Mouse (Mus musculus) neural tube, embryonic 13.5 days (tissue): ENCODE results near the gene Oit3. TPM values are rescaled to one million over a fixed set of nuclear protein-coding genes. Genes with fewer than 3 reads are reported as not detected.
A peak's percentile ranks its signal among the peaks of the same experiment; 100 is the strongest.

ENCODE experiments used
- ATAC-seq: fragments of 200-750 bp; cut with Nextera tagmentation; 2 replicates; pipeline ENCODE4 v1.8.0; 2017; ENCODE audit warnings: low read depth, mild to moderate bottlenecking, moderate TSS enrichment, moderate library complexity
- H3K27ac ChIP-seq: fragments of 300-500 bp; sonication (generic); replicated peaks from 2 replicates; pipeline ENCODE4 v1.5.1; 2015; ENCODE audit warnings: moderate library complexity, mild to moderate bottlenecking, inconsistent platforms
- H3K27me3 ChIP-seq: fragments of 300-500 bp; sonication (generic); 2 replicates; pipeline ENCODE4 v1.6.1; 2015; ENCODE audit warnings: mild to moderate bottlenecking, inconsistent platforms
- H3K36me3 ChIP-seq: fragments of 300-500 bp; sonication (generic); 2 replicates; pipeline ENCODE4 v1.6.1; 2015; ENCODE audit warnings: mild to moderate bottlenecking, inconsistent platforms
- H3K4me1 ChIP-seq: fragments of 300-500 bp; sonication (generic); replicated peaks from 2 replicates; pipeline ENCODE4 v1.6.1; 2015; ENCODE audit warnings: inconsistent platforms
- H3K4me2 ChIP-seq: fragments of 300-500 bp; sonication (generic); 2 replicates; pipeline ENCODE4 v1.6.1; 2015; ENCODE audit warnings: inconsistent platforms, mild to moderate bottlenecking, moderate library complexity
- H3K4me3 ChIP-seq: fragments of 300-500 bp; sonication (generic); 2 replicates; pipeline ENCODE4 v1.5.1; 2015; ENCODE audit warnings: mild to moderate bottlenecking, inconsistent platforms
- H3K9ac ChIP-seq: fragments of 300-500 bp; sonication (generic); 2 replicates; pipeline ENCODE4 v1.6.1; 2015; ENCODE audit warnings: moderate library complexity, mild to moderate bottlenecking, inconsistent platforms
- H3K9me3 ChIP-seq: fragments of 300-500 bp; sonication (generic); 2 replicates; pipeline ENCODE4 v1.6.1; 2016; ENCODE audit warnings: inconsistent platforms
- WGBS: fragments of 180-500 bp; shearing (Covaris S2); methylation state at CpG from one replicate; pipeline ENCODE4 v1.1.7; 2015; 5-methylcytosine and 5-hydroxymethylcytosine counted together
- polyA plus RNA-seq: library from polyadenylated mRNA; unstranded; fragments of >200 nt; fragmentation: Nextera tagmentation; extraction: Ambion mirVana; gene quantifications from 2 replicates; pipeline ENCODE4 v1.2.1, GENCODE M21; 2015

The Oit3 gene
- polyA plus RNA-seq, result 0.20 and 0.21 TPM in 2 replicates

DNA sequence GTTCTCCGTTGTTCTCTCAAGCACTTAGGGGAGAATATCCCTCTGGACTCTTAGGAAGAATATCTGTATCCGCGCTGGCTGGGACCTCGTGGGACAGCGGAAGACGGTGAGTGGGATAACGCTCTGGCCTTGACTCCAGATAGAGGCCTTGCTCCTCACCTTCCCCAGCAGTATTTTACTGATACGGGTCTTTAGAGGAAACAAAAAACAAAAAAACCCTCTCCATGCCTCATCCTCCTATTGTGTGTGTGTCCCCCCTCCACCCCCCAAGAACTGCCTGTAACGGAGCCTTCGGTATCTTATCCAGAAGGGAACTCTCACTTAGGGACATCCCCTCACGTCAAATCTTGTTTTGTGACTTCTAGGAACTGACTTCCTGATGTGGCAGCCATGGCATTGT is at the start of gene Oit3:
Gene Oit3, minus strand, starts transcription at position 44 of the 400 bp plus-strand sequence.
- no peak within 1 kb of the TSS for H3K27ac ChIP-seq
- H3K9me3 ChIP-seq, result no peaks in the 10 kb centered on the region
- no peak within 1 kb of the TSS for H3K4me2 ChIP-seq
- no peak for ATAC-seq
- no peak within 1 kb of the TSS for H3K9ac ChIP-seq
- WGBS, result 81% methylated on average over 11 of the region's 11 CpGs
- H3K4me1 ChIP-seq, result peaks cover 9% of the 10 kb centered on the region
- no peaks in the 10 kb centered on the region for H3K27me3 ChIP-seq
- H3K36me3 ChIP-seq, result no peaks in the 10 kb centered on the region
- no peak within 1 kb of the TSS for H3K4me3 ChIP-seq

DNA sequence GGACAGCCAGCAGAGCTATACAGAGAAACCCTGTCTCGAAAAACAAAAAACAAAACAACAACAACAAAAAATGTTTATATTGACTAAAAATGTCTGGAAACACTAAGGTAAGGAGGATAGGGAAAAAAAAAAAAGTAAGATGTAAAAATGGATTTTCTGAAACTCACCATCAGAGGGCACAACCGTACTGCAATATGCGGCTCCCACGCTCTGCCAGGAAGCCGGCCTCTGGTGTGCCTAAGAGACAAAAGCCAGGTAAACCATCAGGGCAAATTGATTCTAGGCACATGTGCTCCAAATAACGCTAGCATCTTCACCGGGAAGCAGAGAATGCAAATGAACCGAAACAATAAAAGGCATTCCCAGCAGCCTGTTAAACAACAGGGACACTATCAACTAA is 49.3 kb upstream of the Oit3 start:
- ATAC-seq, result no peak
- Histone ChIP-seq H3K4me3 (no peak overlapping the region), H3K27me3 (no peaks in the 10 kb centered on the region), H3K36me3 (0 out of 2 replicates have a peak, but pooled peaks cover 5% of the 10 kb centered on the region), H3K9me3 (peaks cover 10% of the 10 kb centered on the region; the same call in 1 of the 2 replicates), H3K9ac (no peak overlapping the region), H3K4me2 (no peak overlapping the region), H3K27ac (no peak overlapping the region), H3K4me1 (no peaks in the 10 kb centered on the region)
- WGBS, result 78% methylated on average over 8 of the region's 8 CpGs

DNA sequence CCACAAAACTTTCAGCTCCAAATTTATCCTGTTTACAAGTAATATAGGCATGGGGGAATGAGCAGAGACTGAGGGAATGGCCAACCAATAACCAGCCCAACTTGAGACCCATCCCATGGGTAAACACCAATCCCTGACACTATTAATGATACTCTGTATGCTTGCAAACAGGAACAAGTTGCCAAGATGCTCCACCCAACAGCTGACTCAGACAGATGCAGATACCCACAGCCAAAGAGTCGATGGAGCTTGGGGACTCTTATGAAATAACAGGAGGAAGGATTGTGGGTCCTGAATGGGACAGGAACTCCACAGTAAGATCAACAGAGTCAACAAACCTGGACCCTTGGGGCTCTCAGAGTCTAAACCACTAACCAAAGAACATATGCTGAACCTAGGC is 47.8 kb upstream of the Oit3 start:
- Histone ChIP-seq H3K27me3 (no peaks in the 10 kb centered on the region), H3K4me3 (no peak overlapping the region), H3K9ac (no peak overlapping the region), H3K27ac (no peak overlapping the region), H3K4me2 (no peak overlapping the region), H3K9me3 (peaks cover 10% of the 10 kb centered on the region; the same call in 1 of the 2 replicates), H3K4me1 (peaks cover 4% of the 10 kb centered on the region), H3K36me3 (0 out of 2 replicates have a peak, but pooled peaks cover 5% of the 10 kb centered on the region)
- WGBS, result 97% methylated on average over 1 of the region's 1 CpGs
- ATAC-seq, result no peak

DNA sequence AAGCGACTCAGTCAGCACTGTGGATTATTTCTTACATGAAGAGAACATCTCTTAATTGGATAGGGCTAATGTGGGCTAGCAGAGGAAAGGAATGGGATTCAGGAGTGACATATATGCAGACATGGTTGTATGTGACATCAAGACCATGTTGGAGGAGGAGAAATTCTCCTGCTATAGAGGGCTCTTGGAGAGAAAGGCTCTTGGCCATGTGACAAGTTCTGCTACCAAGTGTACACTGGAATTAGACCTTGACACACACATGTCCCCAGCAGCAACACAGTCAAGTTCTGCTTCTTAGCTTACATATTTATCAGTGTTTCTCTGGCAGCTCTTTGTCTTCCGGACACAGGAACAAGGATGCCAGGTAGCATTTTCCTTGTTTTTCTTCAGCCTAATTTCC is 45.8 kb upstream of the Oit3 start:
- Histone ChIP-seq H3K4me1 (peaks cover 10% of the 10 kb centered on the region), H3K4me2 (no peak overlapping the region), H3K36me3 (0 out of 2 replicates have a peak, but pooled peaks cover 5% of the 10 kb centered on the region), H3K9me3 (peaks cover 9% of the 10 kb centered on the region; the same call in 1 of the 2 replicates), H3K27ac (no peak overlapping the region), H3K4me3 (no peak overlapping the region), H3K9ac (no peak overlapping the region), H3K27me3 (no peaks in the 10 kb centered on the region)
- no peak for ATAC-seq
- WGBS, result 88% methylated on average over 2 of the region's 2 CpGs

DNA sequence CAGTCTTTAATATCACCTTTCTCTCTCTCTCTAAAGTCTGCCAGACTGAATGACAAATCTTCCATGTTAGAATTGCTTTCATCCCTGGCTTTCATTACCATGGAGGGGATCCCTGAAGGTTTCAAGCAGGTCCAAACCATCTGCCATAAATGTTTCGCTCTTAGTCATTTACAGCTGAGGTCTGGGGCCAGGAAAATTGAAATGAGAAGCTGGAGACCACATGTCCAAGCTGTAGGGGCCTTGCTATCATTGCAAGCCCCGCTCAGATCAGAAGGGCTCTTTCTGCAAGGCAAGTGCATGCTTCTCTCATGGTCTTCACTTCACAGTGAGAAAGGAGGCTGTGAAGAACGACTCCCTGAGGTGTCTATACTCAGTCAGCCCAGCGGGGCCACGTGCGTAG is 42.7 kb upstream of the Oit3 start:
- H3K4me2 ChIP-seq, result no peak overlapping the region
- H3K9me3 ChIP-seq, result no peaks in the 10 kb centered on the region
- no peak overlapping the region for H3K4me3 ChIP-seq
- no peak overlapping the region for H3K9ac ChIP-seq
- H3K27me3 ChIP-seq, result no peaks in the 10 kb centered on the region
- H3K27ac ChIP-seq, result 0 out of 2 replicates have a peak overlapping the region, but pooled peaks have one; percentile 35
- H3K4me1 ChIP-seq, result peaks cover 10% of the 10 kb centered on the region
- H3K36me3 ChIP-seq, result peaks cover 9% of the 10 kb centered on the region; the same call in 1 of the 2 replicates
- ATAC-seq, result 0 out of 2 replicates have a peak, but pooled peaks have one; percentile 15
- 69% methylated on average over 6 of the region's 6 CpGs for WGBS

DNA sequence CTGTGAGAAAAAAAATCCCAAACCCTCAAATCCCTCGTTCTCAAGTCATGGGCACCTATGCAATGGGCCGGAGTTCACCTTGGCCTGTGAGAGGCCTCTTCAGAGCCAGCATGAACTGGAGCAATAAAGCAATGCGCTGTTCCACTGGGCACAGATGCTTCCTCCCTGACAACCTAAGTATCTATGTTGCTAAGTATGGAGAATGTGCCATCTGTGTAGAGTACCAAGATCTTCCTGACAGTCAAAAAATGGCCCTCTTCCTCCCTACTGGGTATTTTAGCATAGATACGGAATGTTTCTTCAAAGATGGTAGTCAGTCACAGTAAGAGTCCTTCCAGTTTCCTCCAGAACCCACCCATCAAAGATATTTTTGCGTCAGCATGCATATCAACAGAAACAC is 39.8 kb upstream of the Oit3 start:
- H3K9me3 ChIP-seq, result 0 out of 2 replicates have a peak, but pooled peaks cover 4% of the 10 kb centered on the region
- H3K27ac ChIP-seq, result no peak overlapping the region
- peaks cover 6% of the 10 kb centered on the region; the same call in 1 of the 2 replicates for H3K36me3 ChIP-seq
- no peak overlapping the region for H3K4me3 ChIP-seq
- ATAC-seq, result no peak
- H3K9ac ChIP-seq, result no peak overlapping the region
- H3K27me3 ChIP-seq, result no peaks in the 10 kb centered on the region
- H3K4me2 ChIP-seq, result no peak overlapping the region
- 92% methylated on average over 5 of the region's 5 CpGs for WGBS
- peaks cover 10% of the 10 kb centered on the region for H3K4me1 ChIP-seq

DNA sequence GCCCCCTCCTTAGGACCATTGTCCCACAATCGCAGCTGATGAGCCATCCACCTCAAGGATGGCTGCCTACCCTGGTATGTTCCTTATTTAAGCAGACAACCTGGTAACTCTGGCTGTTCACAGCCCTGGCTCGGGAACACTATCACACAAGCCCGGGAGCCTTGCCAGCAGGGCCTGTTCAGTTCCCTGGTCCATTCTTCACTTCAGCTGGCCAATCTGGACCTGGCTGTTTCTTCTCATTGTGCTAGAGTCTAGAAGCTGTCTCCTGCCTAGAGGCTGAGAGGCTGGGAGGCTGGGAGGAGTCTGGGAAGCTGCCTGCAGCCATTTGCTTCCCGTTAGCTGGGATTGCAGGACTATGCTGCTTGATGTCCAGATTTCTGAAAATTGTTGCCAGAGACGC is 28.9 kb upstream of the Oit3 start:
- no peaks in the 10 kb centered on the region for H3K9me3 ChIP-seq
- 72% methylated on average over 5 of the region's 5 CpGs for WGBS

DNA sequence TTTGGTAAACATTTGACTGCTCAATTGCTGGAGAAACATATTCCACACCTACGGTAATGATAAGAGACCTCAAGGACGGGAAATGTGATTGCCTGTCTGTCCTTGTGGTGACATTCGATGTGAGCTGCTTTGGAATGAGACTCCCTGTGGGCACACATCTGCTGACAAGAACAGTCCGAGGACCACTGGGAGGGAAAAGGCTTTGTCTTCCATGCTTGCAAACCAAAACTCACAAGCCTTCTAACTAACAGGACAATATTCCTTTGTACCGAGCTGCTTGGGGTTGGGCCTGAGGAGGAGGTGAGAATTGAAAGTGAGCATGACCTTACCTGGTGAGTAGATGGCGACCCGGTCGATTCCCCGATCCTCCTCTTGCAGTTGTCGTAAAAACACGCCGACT is 25.7 kb upstream of the Oit3 start:
- Histone ChIP-seq H3K27me3 (no peaks in the 10 kb centered on the region), H3K4me2 (no peak overlapping the region), H3K9ac (no peak overlapping the region), H3K27ac (no peak overlapping the region), H3K9me3 (no peaks in the 10 kb centered on the region), H3K4me1 (peaks cover 6% of the 10 kb centered on the region; the same call in 1 of the 2 replicates), H3K4me3 (no peak overlapping the region), H3K36me3 (no peaks in the 10 kb centered on the region)
- WGBS, result 86% methylated on average over 12 of the region's 12 CpGs
- ATAC-seq, result no peak

More for the DNA sequence above, 28.9 kb upstream of the Oit3 start:
- peaks cover 5% of the 10 kb centered on the region; the same call in 1 of the 2 replicates for H3K4me1 ChIP-seq
- H3K4me3 ChIP-seq, result no peak overlapping the region
- H3K27me3 ChIP-seq, result no peaks in the 10 kb centered on the region
- no peak overlapping the region for H3K9ac ChIP-seq
- no peak for ATAC-seq
- H3K27ac ChIP-seq, result no peak overlapping the region
- no peak overlapping the region for H3K4me2 ChIP-seq
- no peaks in the 10 kb centered on the region for H3K36me3 ChIP-seq

DNA sequence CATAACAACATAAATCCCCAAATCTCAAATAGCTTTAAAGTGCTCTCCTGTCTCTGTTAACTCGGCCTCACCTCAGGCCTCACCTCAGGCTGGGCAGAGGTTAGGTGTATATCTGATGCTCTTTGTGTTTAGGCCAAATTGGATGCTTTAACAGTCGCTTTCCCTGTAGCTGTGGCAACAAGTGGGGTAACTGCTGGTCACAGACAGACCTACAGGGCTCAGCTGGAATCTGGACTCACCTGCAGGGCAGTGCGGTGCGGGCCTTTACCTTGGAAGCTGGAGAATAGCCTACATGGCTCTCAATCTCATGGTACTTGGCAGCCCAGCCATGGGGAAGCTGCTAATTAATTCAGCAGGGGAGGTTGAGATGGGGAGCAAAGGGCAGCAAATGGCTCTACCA is 25.0 kb upstream of the Oit3 start:
- no peak for ATAC-seq
- Histone ChIP-seq H3K4me3 (no peak overlapping the region), H3K4me1 (peaks cover 9% of the 10 kb centered on the region; the same call in 1 of the 2 replicates), H3K9me3 (no peaks in the 10 kb centered on the region), H3K27ac (no peak overlapping the region), H3K36me3 (no peaks in the 10 kb centered on the region), H3K27me3 (no peaks in the 10 kb centered on the region), H3K4me2 (no peak overlapping the region), H3K9ac (no peak overlapping the region)
- WGBS, result 88% methylated on average over 4 of the region's 4 CpGs

DNA sequence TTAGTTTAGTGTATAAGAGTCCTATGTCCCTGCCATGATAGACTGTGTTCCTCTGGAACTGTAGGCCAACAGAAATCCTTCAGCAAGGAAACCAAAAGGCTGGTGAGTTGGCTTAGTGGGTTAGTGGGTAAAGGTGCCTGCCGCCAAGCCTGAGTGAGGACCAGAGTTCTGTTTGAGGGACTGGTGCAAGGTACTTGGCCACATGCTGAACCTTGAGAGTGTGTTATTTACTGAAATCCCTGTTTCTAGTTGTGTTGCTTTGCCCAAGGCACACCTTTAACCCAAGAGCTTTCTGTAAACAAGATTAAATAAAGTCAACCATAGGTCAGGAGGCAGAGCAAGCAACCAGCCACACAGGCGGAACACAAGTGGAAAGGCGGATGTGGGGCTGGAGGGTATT is 24.0 kb upstream of the Oit3 start:
- H3K36me3 ChIP-seq, result no peaks in the 10 kb centered on the region
- no peaks in the 10 kb centered on the region for H3K9me3 ChIP-seq
- no peak overlapping the region for H3K4me2 ChIP-seq
- H3K4me3 ChIP-seq, result no peak overlapping the region
- no peak for ATAC-seq
- 88% methylated on average over 3 of the region's 3 CpGs for WGBS
- H3K27ac ChIP-seq, result no peak overlapping the region
- H3K9ac ChIP-seq, result no peak overlapping the region
- H3K4me1 ChIP-seq, result peaks cover 9% of the 10 kb centered on the region; the same call in 1 of the 2 replicates
- H3K27me3 ChIP-seq, result no peaks in the 10 kb centered on the region

DNA sequence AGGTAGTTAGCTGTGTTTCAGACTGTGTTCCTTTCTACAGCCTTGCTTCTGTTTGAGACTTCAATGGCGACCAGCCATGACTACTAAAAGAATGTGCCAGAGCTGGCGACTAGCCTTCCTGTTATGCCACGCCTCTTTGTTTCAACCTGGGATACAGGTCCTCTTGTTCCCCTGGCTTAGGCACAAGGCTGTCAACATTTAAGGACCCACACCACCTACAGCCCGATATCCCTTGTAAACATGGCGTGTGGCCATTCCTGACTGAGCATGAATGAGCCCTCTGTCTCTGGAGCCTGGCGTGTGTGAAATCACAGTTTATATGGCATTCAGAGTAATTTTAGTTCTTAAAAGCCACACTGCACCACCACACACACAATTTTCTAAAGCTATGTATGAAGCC is 20.7 kb upstream of the Oit3 start:
- 79% methylated on average over 6 of the region's 6 CpGs for WGBS
- H3K4me3 ChIP-seq, result no peak overlapping the region

DNA sequence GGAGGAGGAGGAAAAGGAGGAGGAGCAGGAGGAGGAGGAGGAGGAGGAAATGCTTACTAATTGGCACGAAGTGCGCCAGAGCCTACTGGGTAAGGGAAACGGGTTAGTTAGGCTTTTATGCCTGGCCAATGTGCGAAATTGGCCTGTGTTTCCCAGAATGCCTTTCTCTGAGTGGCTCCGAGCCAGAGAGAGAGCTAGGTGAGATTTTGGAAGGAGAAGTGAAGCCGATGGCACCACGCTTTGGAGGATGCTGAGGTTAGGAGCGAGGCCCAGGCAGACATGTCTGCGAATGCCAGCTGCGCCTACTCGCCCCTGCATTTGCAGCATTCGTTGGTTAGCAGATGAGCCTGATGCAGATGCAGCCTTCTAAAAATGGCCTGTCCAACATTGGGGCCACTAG is 18.2 kb upstream of the Oit3 start:
- WGBS, result 84% methylated on average over 12 of the region's 12 CpGs
- ATAC-seq, result no peak
- H3K9ac ChIP-seq, result no peak overlapping the region

More for the DNA sequence above, 20.7 kb upstream of the Oit3 start:
- H3K4me1 ChIP-seq, result 0 out of 2 replicates have a peak, but pooled peaks cover 4% of the 10 kb centered on the region
- no peaks in the 10 kb centered on the region for H3K27me3 ChIP-seq
- ATAC-seq, result no peak
- H3K27ac ChIP-seq, result no peak overlapping the region
- no peaks in the 10 kb centered on the region for H3K9me3 ChIP-seq
- H3K36me3 ChIP-seq, result no peaks in the 10 kb centered on the region
- H3K4me2 ChIP-seq, result no peak overlapping the region
- no peak overlapping the region for H3K9ac ChIP-seq

DNA sequence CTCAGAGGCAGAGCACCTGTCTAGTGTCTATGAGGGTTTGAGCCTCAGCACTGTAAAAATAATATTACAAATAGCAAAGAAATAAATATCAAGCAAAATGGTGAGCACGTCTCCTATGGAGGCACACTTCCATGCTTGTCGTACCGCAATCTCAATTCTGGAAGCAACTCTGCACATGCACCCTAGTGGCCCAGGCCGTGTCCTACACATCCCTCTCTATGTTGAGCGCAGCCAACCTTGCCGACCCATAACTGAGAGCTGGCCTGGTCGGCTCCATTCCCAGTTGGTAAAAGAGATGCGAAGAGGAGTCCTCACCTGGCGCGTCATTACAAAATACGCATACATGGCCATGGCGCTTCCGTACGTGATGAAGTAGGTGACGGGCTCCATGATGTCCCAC is 13.1 kb upstream of the Oit3 start:
- ATAC-seq, result no peak
- H3K27ac ChIP-seq, result no peak overlapping the region
- H3K4me2 ChIP-seq, result no peak overlapping the region
- H3K4me3 ChIP-seq, result no peak overlapping the region
- H3K9ac ChIP-seq, result no peak overlapping the region
- H3K36me3 ChIP-seq, result peaks cover 10% of the 10 kb centered on the region
- no peaks in the 10 kb centered on the region; the same call in 1 of the 2 replicates for H3K4me1 ChIP-seq
- WGBS, result 97% methylated on average over 15 of the region's 15 CpGs
- no peaks in the 10 kb centered on the region for H3K9me3 ChIP-seq
- no peaks in the 10 kb centered on the region for H3K27me3 ChIP-seq

More for the DNA sequence above, 18.2 kb upstream of the Oit3 start:
- H3K27ac ChIP-seq, result no peak overlapping the region
- no peaks in the 10 kb centered on the region for H3K9me3 ChIP-seq
- H3K36me3 ChIP-seq, result 0 out of 2 replicates have a peak, but pooled peaks cover 2% of the 10 kb centered on the region
- H3K4me2 ChIP-seq, result no peak overlapping the region
- no peaks in the 10 kb centered on the region for H3K27me3 ChIP-seq
- H3K4me1 ChIP-seq, result 0 out of 2 replicates have a peak, but pooled peaks cover 4% of the 10 kb centered on the region
- no peak overlapping the region for H3K4me3 ChIP-seq
